ENCODE assay signal across 8 mouse cellular contexts in the genomic region with DNA sequence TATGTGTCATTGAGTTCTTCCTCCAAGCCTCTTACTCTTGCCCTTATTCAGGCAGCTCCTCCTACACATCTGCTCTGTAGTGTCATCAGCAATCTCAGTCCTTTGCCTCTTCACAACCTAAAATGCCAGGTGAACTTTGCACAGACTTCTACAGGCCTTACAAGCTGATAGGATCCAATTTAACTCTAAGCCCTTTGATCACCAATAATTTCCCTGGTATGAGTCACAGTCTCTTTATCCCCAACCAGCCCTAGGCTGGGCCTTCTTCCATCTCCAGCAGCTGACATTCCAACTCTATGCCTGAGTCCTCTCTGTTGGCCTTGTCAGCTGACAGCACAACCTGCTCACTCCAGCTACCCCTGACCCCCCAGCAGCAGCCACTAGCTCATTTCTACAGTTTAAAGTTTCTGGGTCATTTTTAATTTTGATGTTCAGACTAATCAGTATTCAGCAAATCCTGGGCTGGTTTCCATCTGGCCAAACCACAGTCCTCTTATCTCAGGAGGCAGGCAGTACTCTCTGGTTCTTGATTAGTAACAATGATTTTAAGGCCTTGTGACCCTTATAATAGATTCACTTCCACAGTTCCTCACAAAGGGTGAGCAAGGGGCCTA. TPM values are rescaled to one million over a fixed set of nuclear protein-coding genes. Genes with fewer than 3 reads are reported as not detected.
A peak's percentile ranks its signal among the peaks of the same experiment; 100 is the strongest.
DNase-seq lines count a peak whose midpoint lies in the region; ATAC-seq and TF ChIP-seq lines count a peak whose summit lies in the region.

No protein-coding gene starts in this region.

- H3K36me3 ChIP-seq in intestine, embryonic 15.5 days: no peaks in the 10 kb centered on the region
- H3K36me3 ChIP-seq in lung, postnatal 0 days (ENCODE audit: insufficient read depth, low read length): no peaks in the 10 kb centered on the region
- no peaks in the 10 kb centered on the region for H3K36me3 ChIP-seq in forebrain, embryonic 15.5 days

- peak; percentile 77 for ATAC-seq in intestine, embryonic 15.5 days
- ATAC-seq in lung, postnatal 0 days: peak; percentile 71
- no peak for ATAC-seq in forebrain, embryonic 15.5 days (replicated peaks)

- H3K27me3 ChIP-seq in intestine, embryonic 15.5 days (replicated peaks): no peaks in the 10 kb centered on the region
- H3K27me3 ChIP-seq in lung, postnatal 0 days (replicated peaks; ENCODE audit: insufficient read depth, low read length): no peaks in the 10 kb centered on the region
- no peaks in the 10 kb centered on the region for H3K27me3 ChIP-seq in forebrain, embryonic 15.5 days

- no peak for TF ChIP-seq CTCF in lung, postnatal 0 days (IDR thresholded peaks at IDR 0.05)

- no peak overlapping the region for H3K4me3 ChIP-seq in intestine, embryonic 15.5 days (replicated peaks)
- no peak overlapping the region for H3K4me3 ChIP-seq in lung, postnatal 0 days (ENCODE audit: low read depth, low read length)
- H3K4me3 ChIP-seq in forebrain, embryonic 15.5 days: no peak overlapping the region

- no peak overlapping the region for H3K9ac ChIP-seq in intestine, embryonic 15.5 days
- H3K9ac ChIP-seq in lung, postnatal 0 days (replicated peaks; ENCODE audit: low read depth): no peak overlapping the region
- H3K9ac ChIP-seq in forebrain, embryonic 15.5 days (replicated peaks): no peak overlapping the region

- no peak for TF ChIP-seq EP300 in lung, postnatal 0 days (IDR thresholded peaks at IDR 0.05)

- DNase-seq in adrenal gland, adult (ENCODE audit: inconsistent age in 2 of 2, low spot score in 1 of 2): peak; percentile 68 to 86
- peak; percentile 75 for DNase-seq in gastrocnemius, adult 18-20 months (ENCODE audit: low spot score)
- DNase-seq in lung, postnatal 0 days (ENCODE audit: low spot score): peak; percentile 79
- no peak for DNase-seq in thymus, postnatal 0 days (ENCODE audit: low spot score)
- no peak for DNase-seq in spleen, postnatal 10 days (ENCODE audit: low spot score in 2 of 2)
- DNase-seq in left cerebral cortex, adult 11 months (ENCODE audit: low spot score): no peak

- H3K9me3 ChIP-seq in intestine, embryonic 15.5 days: no peaks in the 10 kb centered on the region
- no peaks in the 10 kb centered on the region for H3K9me3 ChIP-seq in lung, postnatal 0 days (ENCODE audit: low read length)
- H3K9me3 ChIP-seq in forebrain, embryonic 15.5 days: no peaks in the 10 kb centered on the region

- H3K4me2 ChIP-seq in intestine, embryonic 15.5 days (replicated peaks): no peak overlapping the region
- H3K4me2 ChIP-seq in lung, postnatal 0 days (replicated peaks; ENCODE audit: low read depth, low read length): no peak overlapping the region
- no peak overlapping the region for H3K4me2 ChIP-seq in forebrain, embryonic 15.5 days (replicated peaks)

- H3K4me1 ChIP-seq in intestine, embryonic 15.5 days (replicated peaks): peaks cover 19% of the 10 kb centered on the region
- peaks cover 18% of the 10 kb centered on the region; the same call in 1 of the 2 replicates for H3K4me1 ChIP-seq in lung, postnatal 0 days (ENCODE audit: insufficient read depth, low read depth, low read length)
- H3K4me1 ChIP-seq in forebrain, embryonic 15.5 days: no peaks in the 10 kb centered on the region

- H3K27ac ChIP-seq in intestine, embryonic 15.5 days: peak overlapping the region; percentile 67
- peak overlapping the region; percentile 90 for H3K27ac ChIP-seq in lung, postnatal 0 days (ENCODE audit: low read length)
- no peak overlapping the region for H3K27ac ChIP-seq in forebrain, embryonic 15.5 days (replicated peaks)

RNA-seq across cellular contexts. Expression of a gene that starts 8.1 kb away (rescaled TPM):
- total RNA-seq in gastrocnemius, adult 18-20 months (2021): 10 to 100 TPM; 74.3 to 95.8 TPM
- polyA plus RNA-seq in intestine, embryonic 15.5 days (2015; fragmentation: Nextera tagmentation; extraction: Ambion mirVana): 103 and 106 TPM in 2 replicates
- 42.0 and 42.3 TPM in 2 replicates for polyA plus RNA-seq in lung, postnatal 0 days (2015; fragmentation: Nextera tagmentation; extraction: Ambion mirVana)
- polyA plus RNA-seq in forebrain, embryonic 15.5 days (2015; fragmentation: Nextera tagmentation; extraction: Ambion mirVana): 51.8 and 54.7 TPM in 2 replicates
- 99.0 and 106 TPM in 2 replicates for polyA plus RNA-seq in thymus, postnatal 0 days (2015; fragmentation: Nextera tagmentation; extraction: Ambion mirVana)

RNA-seq across cellular contexts. Expression of a gene that starts 16.1 kb away (rescaled TPM):
- 1 to 10 TPM; 7.4 to 7.8 TPM for total RNA-seq in gastrocnemius, adult 18-20 months (2021)
- 14.2 and 17.5 TPM in 2 replicates for polyA plus RNA-seq in intestine, embryonic 15.5 days (2015; fragmentation: Nextera tagmentation; extraction: Ambion mirVana)
- polyA plus RNA-seq in lung, postnatal 0 days (2015; fragmentation: Nextera tagmentation; extraction: Ambion mirVana): 13.4 and 16.3 TPM in 2 replicates
- 13.6 and 15.2 TPM in 2 replicates for polyA plus RNA-seq in forebrain, embryonic 15.5 days (2015; fragmentation: Nextera tagmentation; extraction: Ambion mirVana)
- 28.6 and 30.1 TPM in 2 replicates for polyA plus RNA-seq in thymus, postnatal 0 days (2015; fragmentation: Nextera tagmentation; extraction: Ambion mirVana)

RNA-seq across cellular contexts. Expression of a gene that starts 42.3 kb away (rescaled TPM):
- total RNA-seq in gastrocnemius, adult 18-20 months (2021): 10 to 100 TPM; 90.1 to 93.8 TPM
- polyA plus RNA-seq in intestine, embryonic 15.5 days (2015; fragmentation: Nextera tagmentation; extraction: Ambion mirVana): 33.7 and 35.4 TPM in 2 replicates
- polyA plus RNA-seq in lung, postnatal 0 days (2015; fragmentation: Nextera tagmentation; extraction: Ambion mirVana): 45.3 and 50.9 TPM in 2 replicates
- polyA plus RNA-seq in forebrain, embryonic 15.5 days (2015; fragmentation: Nextera tagmentation; extraction: Ambion mirVana): 60.9 and 70.8 TPM in 2 replicates
- polyA plus RNA-seq in thymus, postnatal 0 days (2015; fragmentation: Nextera tagmentation; extraction: Ambion mirVana): 27.1 and 36.1 TPM in 2 replicates

Comparison
In these comparisons a context has a peak if more than half of its experiments do, and no peak if none do; other contexts are left out.
1. DNase-seq: peak in adrenal gland, adult (2 of 2), gastrocnemius, adult 18-20 months (single experiment) and lung, postnatal 0 days (single experiment); none in thymus, postnatal 0 days (single experiment), spleen, postnatal 10 days (0 of 2) and left cerebral cortex, adult 11 months (single experiment).